17 mouse cellular contexts compared by ENCODE assay signal in the genomic region with DNA sequence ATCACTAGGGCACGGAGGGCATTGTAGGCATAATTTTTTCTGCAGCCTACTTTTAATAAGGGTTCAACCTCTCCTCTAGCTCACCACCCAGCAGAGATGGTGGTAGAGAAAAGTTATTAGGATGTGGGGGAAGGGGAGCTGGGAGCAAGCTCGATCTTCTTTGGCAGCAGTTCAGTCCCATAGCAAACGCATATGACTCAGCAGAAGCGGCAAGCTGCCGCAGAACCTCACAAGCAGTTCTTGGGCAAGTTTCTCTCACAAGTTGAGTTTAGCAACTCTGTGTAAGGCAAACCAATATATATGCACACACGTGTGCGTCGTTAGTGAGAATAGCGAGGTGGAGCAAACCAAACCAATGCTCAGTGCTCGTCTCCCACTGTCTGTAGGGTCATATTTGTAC.
DNase-seq lines count a peak whose midpoint lies in the region; ATAC-seq and TF ChIP-seq lines count a peak whose summit lies in the region.
"Had no signal": no experiment of that assay in that cellular context is flagged by ENCODE, and none has a peak within 500 bp of the region (broad histone marks: within the 10 kb centered on the region; RNA-seq: fewer than 3 reads in every experiment).

No protein-coding gene starts in this region.

- no peaks in the 10 kb centered on the region for H3K27me3 ChIP-seq in limb, embryonic 14.5 days (ENCODE audit: control insufficient read depth, insufficient read depth, low read length)
- H3K27me3 ChIP-seq in limb, embryonic 10.5 days (ENCODE audit: low read depth, poor library complexity, severe bottlenecking), result no peaks in the 10 kb centered on the region
- H3K27me3 ChIP-seq in intestine, embryonic 15.5 days (replicated peaks), result no peaks in the 10 kb centered on the region
- H3K27me3 ChIP-seq in liver, postnatal 0 days (ENCODE audit: insufficient read depth, low read length), result no peaks in the 10 kb centered on the region
- H3K27me3 ChIP-seq: hindbrain, embryonic 15.5 days; limb, embryonic 15.5 days had no signal

- no peak for TF ChIP-seq CTCF in gastrocnemius, adult 2 months (IDR thresholded peaks at IDR 0.05)
- no peak for TF ChIP-seq CTCF in liver, postnatal 0 days (IDR thresholded peaks at IDR 0.05; ENCODE audit: low read depth)

- H3K4me3 ChIP-seq in gastrocnemius, adult 2 months, result peak overlapping the region; percentile 46
- no peak overlapping the region for H3K4me3 ChIP-seq in limb, embryonic 14.5 days (replicated peaks; ENCODE audit: low read length)
- no peak overlapping the region for H3K4me3 ChIP-seq in limb, embryonic 10.5 days
- H3K4me3 ChIP-seq in intestine, embryonic 15.5 days (replicated peaks), result no peak overlapping the region
- no peak overlapping the region for H3K4me3 ChIP-seq in liver, postnatal 0 days (ENCODE audit: low read depth, low read length)
- H3K4me3 ChIP-seq: heart, embryonic 10.5 days; hindbrain, embryonic 15.5 days; limb, embryonic 15.5 days had no signal

- H3K4me1 ChIP-seq in limb, embryonic 14.5 days (ENCODE audit: control insufficient read depth, insufficient read depth, low read length), result no peaks in the 10 kb centered on the region
- no peaks in the 10 kb centered on the region for H3K4me1 ChIP-seq in limb, embryonic 10.5 days
- no peaks in the 10 kb centered on the region for H3K4me1 ChIP-seq in intestine, embryonic 15.5 days (replicated peaks)
- H3K4me1 ChIP-seq in liver, postnatal 0 days (ENCODE audit: insufficient read depth), result no peaks in the 10 kb centered on the region
- H3K4me1 ChIP-seq: heart, embryonic 10.5 days; hindbrain, embryonic 15.5 days had no signal

- ATAC-seq in limb, embryonic 14.5 days (ENCODE audit: low FRiP score, low read depth), result no peak
- no peak for ATAC-seq in intestine, embryonic 15.5 days
- ATAC-seq in liver, postnatal 0 days, result no peak
- ATAC-seq: intestine, postnatal 0 days; midbrain, embryonic 16.5 days had no signal

- no peak for TF ChIP-seq POLR2A in limb, embryonic 14.5 days (IDR thresholded peaks at IDR 0.05; ENCODE audit: borderline replicate concordance, extremely low read depth, insufficient read depth, insufficient read length)

- no peak for DNase-seq in gastrocnemius, adult 2 months
- no peak for DNase-seq in gastrocnemius, postnatal 36 days
- peak; percentile 13 for DNase-seq in limb, embryonic 14.5 days (ENCODE audit: low spot score)
- DNase-seq in limb, embryonic 10.5 days (ENCODE audit: low spot score), result no peak
- peak; percentile 44 for DNase-seq in MEL-GATA-1-ER (ENCODE audit: extremely low read depth, low read depth)
- DNase-seq in layer of hippocampus, adult 9-11 months, result peak; percentile 56
- no peak for DNase-seq in liver, postnatal 0 days
- DNase-seq: cerebellum, postnatal 10 days; gastrocnemius, postnatal 14 days; heart, postnatal 14 days; thymus, postnatal 4 days had no signal

- no peak overlapping the region for H3K4me2 ChIP-seq in limb, embryonic 14.5 days (replicated peaks; ENCODE audit: low read depth, low read length, severe bottlenecking)
- no peak overlapping the region for H3K4me2 ChIP-seq in intestine, embryonic 15.5 days (replicated peaks)
- H3K4me2 ChIP-seq in liver, postnatal 0 days (ENCODE audit: low read depth, low read length), result no peak overlapping the region
- H3K4me2 ChIP-seq: hindbrain, embryonic 15.5 days; limb, embryonic 15.5 days had no signal

- 74% methylated on average over 10 of the region's 10 CpGs for WGBS in limb, embryonic 14.5 days
- WGBS in limb, embryonic 10.5 days, result 90% methylated on average over 10 of the region's 10 CpGs
- 77% methylated on average over 10 of the region's 10 CpGs for WGBS in intestine, embryonic 15.5 days
- WGBS in liver, postnatal 0 days (ENCODE audit: insufficient replicate concordance), result 65% methylated on average over 10 of the region's 10 CpGs

- intact Hi-C loops in gastrocnemius, adult 2 months (cut with DNase I), result no loop called here
- intact Hi-C loops in gastrocnemius, postnatal 36 days (cut with DNase I), result no loop called here

- no peak overlapping the region for H3K27ac ChIP-seq in gastrocnemius, adult 2 months
- no peak overlapping the region for H3K27ac ChIP-seq in limb, embryonic 14.5 days (replicated peaks; ENCODE audit: low read depth, low read length)
- H3K27ac ChIP-seq in limb, embryonic 10.5 days, result no peak overlapping the region
- no peak overlapping the region for H3K27ac ChIP-seq in intestine, embryonic 15.5 days
- H3K27ac ChIP-seq in liver, postnatal 0 days (ENCODE audit: low read depth), result no peak overlapping the region
- H3K27ac ChIP-seq: heart, embryonic 10.5 days; hindbrain, embryonic 15.5 days; limb, embryonic 15.5 days had no signal

- TF ChIP-seq EP300 in liver, postnatal 0 days (IDR thresholded peaks at IDR 0.05; ENCODE audit: low read depth), result no peak

- no peak overlapping the region for H3K9ac ChIP-seq in limb, embryonic 14.5 days (ENCODE audit: low read depth, low read length, severe bottlenecking)
- H3K9ac ChIP-seq in intestine, embryonic 15.5 days, result no peak overlapping the region
- no peak overlapping the region for H3K9ac ChIP-seq in liver, postnatal 0 days (replicated peaks)
- H3K9ac ChIP-seq: hindbrain, embryonic 15.5 days; limb, embryonic 15.5 days had no signal

- no peaks in the 10 kb centered on the region for H3K9me3 ChIP-seq in limb, embryonic 14.5 days (ENCODE audit: control insufficient read depth, low read length)
- no peaks in the 10 kb centered on the region for H3K9me3 ChIP-seq in limb, embryonic 10.5 days (replicated peaks)
- no peaks in the 10 kb centered on the region for H3K9me3 ChIP-seq in intestine, embryonic 15.5 days
- no peaks in the 10 kb centered on the region for H3K9me3 ChIP-seq in liver, postnatal 0 days (ENCODE audit: low read length)
- H3K9me3 ChIP-seq: heart, embryonic 10.5 days; hindbrain, embryonic 15.5 days; limb, embryonic 15.5 days had no signal

- no peaks in the 10 kb centered on the region for H3K36me3 ChIP-seq in limb, embryonic 14.5 days (ENCODE audit: control insufficient read depth, insufficient read depth, low read length)
- H3K36me3 ChIP-seq in limb, embryonic 10.5 days, result no peaks in the 10 kb centered on the region
- H3K36me3 ChIP-seq in intestine, embryonic 15.5 days, result no peaks in the 10 kb centered on the region
- no peaks in the 10 kb centered on the region for H3K36me3 ChIP-seq in liver, postnatal 0 days (replicated peaks; ENCODE audit: insufficient read depth, low read length)
- H3K36me3 ChIP-seq: heart, embryonic 10.5 days; hindbrain, embryonic 15.5 days; limb, embryonic 15.5 days had no signal

Comparison
In these comparisons a context has a peak if more than half of its experiments do, and no peak if none do; other contexts are left out.
1. DNase-seq: peak in limb, embryonic 14.5 days (single experiment), MEL-GATA-1-ER (single experiment) and layer of hippocampus, adult 9-11 months (single experiment); none in gastrocnemius, adult 2 months (single experiment), gastrocnemius, postnatal 36 days (0 of 2), limb, embryonic 10.5 days (single experiment) and liver, postnatal 0 days (single experiment).